Mouse (Mus musculus) forebrain, postnatal 0 days (tissue): ENCODE measurements around the gene Rp9. TPM values are rescaled to one million over a fixed set of nuclear protein-coding genes. Genes with fewer than 3 reads are reported as not detected.

Source experiments
- ATAC-seq: fragments of 200-750 bp; cut with Nextera tagmentation; 2 replicates; pipeline ENCODE4 v1.8.0; 2017; ENCODE audit warnings: mild to moderate bottlenecking, moderate library complexity
- DNase-seq: peaks from one replicate; pipeline ENCODE4 v3.0.0-alpha.2; 2015
- H3K27ac ChIP-seq: fragments of 300-500 bp; sonication (generic); 2 replicates; pipeline ENCODE4 v1.5.1; 2014; ENCODE audit warnings: low read depth, mild to moderate bottlenecking, antibody characterized with exemption, low read length, moderate library complexity, mixed read lengths
- H3K27me3 ChIP-seq: fragments of 300-500 bp; sonication (generic); 2 replicates; pipeline ENCODE4 v1.6.1; 2014; ENCODE audit warnings: mild to moderate bottlenecking, low read length, mixed read lengths; ENCODE audit not compliant: insufficient read depth
- H3K36me3 ChIP-seq: fragments of 300-500 bp; sonication (generic); 2 replicates; pipeline ENCODE4 v1.6.1; 2014; ENCODE audit warnings: mild to moderate bottlenecking, moderate library complexity; ENCODE audit not compliant: insufficient read depth
- H3K4me1 ChIP-seq: fragments of 300-500 bp; sonication (generic); 2 replicates; pipeline ENCODE4 v1.6.1; 2014; ENCODE audit warnings: antibody characterized with exemption; ENCODE audit not compliant: insufficient read depth
- H3K4me2 ChIP-seq: fragments of 300-500 bp; sonication (generic); 2 replicates; pipeline ENCODE4 v1.6.1; 2014; ENCODE audit warnings: low read depth, mild to moderate bottlenecking, moderate library complexity
- H3K4me3 ChIP-seq: fragments of 300-500 bp; sonication (generic); 2 replicates; pipeline ENCODE4 v1.5.1; 2014; ENCODE audit warnings: low read depth, low read length, mixed read lengths
- H3K9ac ChIP-seq: fragments of 300-500 bp; sonication (generic); 2 replicates; pipeline ENCODE4 v1.6.1; 2014; ENCODE audit warnings: mild to moderate bottlenecking
- H3K9me3 ChIP-seq: fragments of 300-500 bp; sonication (generic); 2 replicates; pipeline ENCODE4 v1.6.1; 2016; ENCODE audit warnings: low read length
- CTCF ChIP-seq: sonication (generic); IDR thresholded peaks from 2 replicates; pipeline ENCODE4 v1.5.1; 2016; ENCODE audit warnings: antibody characterized with exemption, control low read depth, low read depth
- WGBS: fragments of 180-500 bp; shearing (Covaris S2); extraction: QIAGEN DNeasy Blood & Tissue Kit; methylation state at CpG from one replicate; pipeline ENCODE4 v1.1.7; 2014; 5-methylcytosine and 5-hydroxymethylcytosine counted together
- polyA plus RNA-seq: library from polyadenylated mRNA; unstranded; fragments of >200 nt; fragmentation: Nextera tagmentation; extraction: Ambion mirVana; gene quantifications from 2 replicates; pipeline ENCODE4 v1.2.1, GENCODE M21; 2015
- total RNA-seq: library from RNA; depleted of rRNA; stranded (reverse); fragments of >200 nt; gene quantifications from 2 replicates; pipeline ENCODE4 v1.2.3, GENCODE M21; 2014

Gene Rp9
- total and polyA plus RNA-seq, 2 experiments from 2014 or later: 80.2 TPM

GRCm38 (mm10) chr9:22429533-22430241, 39.9 kb downstream of the Rp9 start:
- Histone ChIP-seq H3K27ac (no peak overlapping the region), H3K9ac (no peak overlapping the region), H3K27me3 (no peaks in the 10 kb centered on the region), H3K9me3 (no peaks in the 10 kb centered on the region), H3K4me3 (no peak overlapping the region), H3K4me1 (0 out of 2 replicates have a peak, but pooled peaks cover 3% of the 10 kb centered on the region), H3K4me2 (0 out of 2 replicates have a peak overlapping the region, but pooled peaks have one; percentile 15), H3K36me3 (peaks cover 12% of the 10 kb centered on the region)
- 18% methylated on average over 15 of the region's 15 CpGs for WGBS
- peak; percentile 25; the same call in 1 of the 2 replicates for TF ChIP-seq CTCF
- ATAC-seq: no peak
- DNase-seq: peak; percentile 17

GRCm38 (mm10) chr9:22428666-22429410, 40.7 kb downstream of the Rp9 start:
- TF ChIP-seq CTCF: no peak
- no peak overlapping the region for H3K27ac ChIP-seq
- WGBS: 70% methylated on average over 14 of the region's 14 CpGs
- ATAC-seq: no peak
- H3K4me1 ChIP-seq: 0 out of 2 replicates have a peak, but pooled peaks cover 3% of the 10 kb centered on the region
- no peaks in the 10 kb centered on the region for H3K27me3 ChIP-seq
- no peak for DNase-seq
- H3K9me3 ChIP-seq: no peaks in the 10 kb centered on the region
- no peak overlapping the region for H3K9ac ChIP-seq
- H3K4me2 ChIP-seq: no peak overlapping the region
- peaks cover 13% of the 10 kb centered on the region for H3K36me3 ChIP-seq
- no peak overlapping the region for H3K4me3 ChIP-seq

- DNase-seq (no peak), ATAC-seq (no peak)
- TF ChIP-seq CTCF: no peak
- 0 out of 2 replicates have a peak, but pooled peaks cover 3% of the 10 kb centered on the region for H3K4me1 ChIP-seq
- H3K4me2 ChIP-seq: no peak overlapping the region
- H3K36me3 ChIP-seq: peaks cover 12% of the 10 kb centered on the region
- H3K9me3 ChIP-seq: no peaks in the 10 kb centered on the region
- 41% methylated on average over 4 of the region's 4 CpGs for whole genome bisulfite sequencing
- H3K4me3 ChIP-seq: no peak overlapping the region
- H3K9ac ChIP-seq: no peak overlapping the region
- H3K27ac ChIP-seq: no peak overlapping the region
- H3K27me3 ChIP-seq: no peaks in the 10 kb centered on the region
These were observed 41.4 kb downstream of the Rp9 start for GRCm38 (mm10) chr9:22428028-22428665.

DNA sequence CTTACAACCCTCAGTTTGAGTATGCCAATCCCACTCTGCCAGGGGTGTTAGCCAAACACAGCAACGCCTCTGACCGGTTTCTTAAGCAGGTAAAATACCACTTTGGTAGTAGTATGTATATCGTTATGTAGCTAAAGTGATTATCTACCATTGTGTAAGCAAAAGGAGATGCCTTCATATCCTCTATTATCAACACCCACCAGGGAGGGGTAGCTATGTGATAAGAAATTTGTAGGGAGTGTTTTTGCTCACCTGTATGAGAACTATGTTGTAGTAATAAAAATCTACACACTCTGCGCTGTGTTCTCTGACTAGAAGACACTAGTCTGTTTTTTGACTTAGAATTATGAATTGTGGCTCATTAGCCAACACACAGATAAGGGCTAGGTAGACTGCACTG, 44.8 kb downstream of the Rp9 start:
- H3K9me3 ChIP-seq: no peaks in the 10 kb centered on the region
- 0 out of 2 replicates have a peak, but pooled peaks cover under 1% of the 10 kb centered on the region for H3K4me1 ChIP-seq
- 93% methylated on average over 4 of the region's 4 CpGs for WGBS
- no peak overlapping the region for H3K4me2 ChIP-seq
- DNase-seq (no peak), ATAC-seq (no peak)
- H3K9ac ChIP-seq: no peak overlapping the region
- no peak overlapping the region for H3K4me3 ChIP-seq
- peaks cover 10% of the 10 kb centered on the region; the same call in 1 of the 2 replicates for H3K36me3 ChIP-seq
- no peaks in the 10 kb centered on the region for H3K27me3 ChIP-seq
- H3K27ac ChIP-seq: no peak overlapping the region
- TF ChIP-seq CTCF: no peak

DNA sequence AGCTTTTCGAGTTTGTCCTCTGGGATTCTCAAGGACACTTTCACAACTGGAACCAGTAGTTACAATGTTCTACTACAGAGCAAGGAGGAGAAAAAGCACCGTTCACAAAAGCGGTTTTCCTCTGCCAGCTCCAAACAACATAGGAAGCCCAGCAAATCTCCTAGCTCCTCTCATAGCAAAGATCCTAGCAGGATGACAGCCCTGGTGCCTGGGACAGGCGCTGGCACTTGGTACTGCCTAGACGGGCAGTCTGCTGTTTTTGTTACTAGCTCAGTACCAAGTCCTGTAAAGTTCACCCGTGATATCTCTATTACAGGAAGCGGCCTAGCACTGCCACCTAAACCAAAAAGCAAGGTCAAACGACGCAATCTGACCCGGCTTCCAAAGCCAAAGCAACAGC, 45.3 kb downstream of the Rp9 start:
- TF ChIP-seq CTCF: no peak
- DNase-seq: no peak
- Histone ChIP-seq H3K4me1 (no peaks in the 10 kb centered on the region), H3K4me3 (no peak overlapping the region), H3K4me2 (no peak overlapping the region), H3K36me3 (peaks cover 10% of the 10 kb centered on the region; the same call in 1 of the 2 replicates), H3K27ac (no peak overlapping the region), H3K27me3 (no peaks in the 10 kb centered on the region), H3K9ac (no peak overlapping the region), H3K9me3 (no peaks in the 10 kb centered on the region)
- 88% methylated on average over 10 of the region's 10 CpGs for WGBS
- ATAC-seq: no peak

- Histone ChIP-seq H3K9ac (no peak overlapping the region), H3K27ac (no peak overlapping the region), H3K36me3 (peaks cover 10% of the 10 kb centered on the region; the same call in 1 of the 2 replicates), H3K4me1 (no peaks in the 10 kb centered on the region), H3K4me3 (no peak overlapping the region), H3K4me2 (no peak overlapping the region), H3K27me3 (no peaks in the 10 kb centered on the region), H3K9me3 (no peaks in the 10 kb centered on the region)
- ATAC-seq (no peak), DNase-seq (no peak)
- no peak for TF ChIP-seq CTCF
- 68% methylated on average over 1 of the region's 1 CpGs for WGBS
These were observed 46.0 kb downstream of the Rp9 start for GRCm38 (mm10) chr9:22423507-22423906.
